In genomic region chr19:38014443-38014842, GRCm38 (mm10) we compare ENCODE assay signal across 20 mouse cellular contexts.
"Had no signal": no experiment of that assay in that cellular context is flagged by ENCODE, and none has a peak within 500 bp of the region (broad histone marks: within the 10 kb centered on the region; RNA-seq: fewer than 3 reads in every experiment).

No protein-coding gene starts in this region.

- H3K27me3 ChIP-seq: kidney, embryonic 15.5 days; liver, embryonic 13.5 days; midbrain, embryonic 12.5 days; midbrain, embryonic 15.5 days; neural tube, embryonic 12.5 days; neural tube, embryonic 15.5 days had no signal

- H3K27ac ChIP-seq: kidney, embryonic 15.5 days; liver, embryonic 13.5 days; midbrain, embryonic 12.5 days; midbrain, embryonic 15.5 days; neural tube, embryonic 12.5 days; neural tube, embryonic 15.5 days had no signal

- H3K36me3 ChIP-seq: kidney, embryonic 15.5 days; liver, embryonic 13.5 days; midbrain, embryonic 12.5 days; midbrain, embryonic 15.5 days; neural tube, embryonic 12.5 days; neural tube, embryonic 15.5 days had no signal

- H3K9me3 ChIP-seq: kidney, embryonic 15.5 days; liver, embryonic 13.5 days; midbrain, embryonic 12.5 days; midbrain, embryonic 15.5 days; neural tube, embryonic 12.5 days; neural tube, embryonic 15.5 days had no signal

- H3K9ac ChIP-seq: kidney, embryonic 15.5 days; liver, embryonic 13.5 days; midbrain, embryonic 12.5 days; midbrain, embryonic 15.5 days; neural tube, embryonic 12.5 days; neural tube, embryonic 15.5 days had no signal

- H3K4me2 ChIP-seq: kidney, embryonic 15.5 days; liver, embryonic 13.5 days; midbrain, embryonic 12.5 days; midbrain, embryonic 15.5 days; neural tube, embryonic 12.5 days; neural tube, embryonic 15.5 days had no signal

- H3K4me3 ChIP-seq: kidney, embryonic 15.5 days; left cerebral cortex, adult 2 months; liver, embryonic 13.5 days; midbrain, embryonic 12.5 days; midbrain, embryonic 15.5 days; neural tube, embryonic 12.5 days; neural tube, embryonic 15.5 days had no signal

- ATAC-seq: inflammation-experienced regulatory T-cells, adult 6 months had no signal

- DNase-seq: kidney, adult 11 months; kidney, adult 8-10 months; kidney, postnatal 14 days; kidney, postnatal 4 days; layer of hippocampus, postnatal 36 days; liver, embryonic 13.5 days; lung, adult 2 months; lung, postnatal 4 days; right cerebral cortex, adult 18-20 months; right cerebral cortex, postnatal 14 days; spleen, adult 18-20 months; thymus, adult 18-20 months; thymus, postnatal 36 days had no signal
